Mouse (Mus musculus): ENCODE data around the gene Eme2. TPM values are rescaled to one million over a fixed set of nuclear protein-coding genes. Genes with fewer than 3 reads are reported as not detected.

The Eme2 gene
- polyA plus RNA-seq, 1 experiment = not detected

DNA sequence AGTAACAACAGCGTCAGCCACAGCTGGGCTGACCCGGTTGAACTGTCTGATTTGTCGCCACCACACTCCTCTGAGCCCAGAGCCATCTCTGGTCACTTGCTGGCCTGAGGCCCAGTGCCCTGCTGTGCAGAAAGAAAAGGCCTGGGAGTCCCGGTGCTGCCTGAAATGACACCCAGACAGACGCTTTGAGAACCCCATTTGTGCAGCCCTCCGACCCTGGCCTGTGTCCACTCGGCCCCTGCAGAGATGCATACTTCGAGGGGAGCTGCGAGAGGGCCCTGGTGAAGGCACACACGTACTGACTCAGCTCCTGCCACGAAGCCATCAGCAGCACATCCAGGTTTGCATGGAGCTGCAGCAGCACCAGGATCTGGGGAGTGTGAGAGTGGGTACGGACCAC is 2.1 kb downstream of the Eme2 start:
- Histone ChIP-seq H3K4me3 (ENCODE audit: insufficient read depth, low read depth, low read length) (no peak overlapping the region), H3K27ac (ENCODE audit: insufficient read depth, low read depth, low read length) (no peak overlapping the region), H3K4me1 (ENCODE audit: control insufficient read depth, insufficient read depth, low read length) (peaks cover 37% of the 10 kb centered on the region)
- WGBS = 63% methylated on average over 12 of the region's 12 CpGs
- TF ChIP-seq CTCF (IDR thresholded peaks at IDR 0.05; ENCODE audit: insufficient read depth, low read depth, low read length) (no peak), POLR2A (IDR thresholded peaks at IDR 0.05; ENCODE audit: insufficient read depth, low read depth, low read length) (no peak)

DNA sequence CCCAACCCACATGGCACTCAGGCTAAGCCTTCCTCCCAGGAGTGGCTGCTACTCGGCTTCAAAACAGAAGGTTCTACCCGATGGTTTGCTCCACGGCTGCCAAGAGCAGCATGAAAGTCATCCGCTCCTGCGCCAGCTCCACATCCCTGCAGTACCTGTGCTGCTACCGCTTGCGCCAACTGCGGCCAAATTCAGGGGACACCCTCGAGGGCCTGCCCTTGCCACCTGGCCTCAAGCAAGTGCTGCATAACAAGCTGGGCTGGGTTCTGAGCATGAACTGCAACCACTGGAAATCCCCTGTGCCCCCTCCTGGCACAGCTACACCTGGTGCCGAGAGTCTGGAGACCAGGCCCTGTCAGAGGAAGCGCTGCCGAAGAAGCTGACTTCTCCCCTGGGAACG is 3.6 kb downstream of the Eme2 start:
- Histone ChIP-seq H3K27ac (ENCODE audit: insufficient read depth, low read depth, low read length) (no peak overlapping the region), H3K4me3 (ENCODE audit: insufficient read depth, low read depth, low read length) (no peak overlapping the region), H3K4me1 (ENCODE audit: control insufficient read depth, insufficient read depth, low read length) (peaks cover 34% of the 10 kb centered on the region)
- WGBS = 81% methylated on average over 13 of the region's 13 CpGs
- TF ChIP-seq POLR2A (IDR thresholded peaks at IDR 0.05; ENCODE audit: insufficient read depth, low read depth, low read length) = no peak
- no peak for TF ChIP-seq CTCF (IDR thresholded peaks at IDR 0.05; ENCODE audit: insufficient read depth, low read depth, low read length)

GRCm38 (mm10) chr17:24890151-24891092 is 4.5 kb downstream of the Eme2 start:
- 84% methylated on average over 19 of the region's 19 CpGs for WGBS
- no peak overlapping the region for H3K4me3 ChIP-seq (ENCODE audit: insufficient read depth, low read depth, low read length)
- H3K27ac ChIP-seq (ENCODE audit: insufficient read depth, low read depth, low read length) = no peak overlapping the region
- TF ChIP-seq POLR2A (IDR thresholded peaks at IDR 0.05; ENCODE audit: insufficient read depth, low read depth, low read length) = no peak
- no peak for TF ChIP-seq CTCF (IDR thresholded peaks at IDR 0.05; ENCODE audit: insufficient read depth, low read depth, low read length)
- H3K4me1 ChIP-seq (ENCODE audit: control insufficient read depth, insufficient read depth, low read length) = peaks cover 30% of the 10 kb centered on the region

- WGBS = 84% methylated on average over 3 of the region's 3 CpGs
- no peak for TF ChIP-seq CTCF (IDR thresholded peaks at IDR 0.05; ENCODE audit: insufficient read depth, low read depth, low read length)
- TF ChIP-seq POLR2A (IDR thresholded peaks at IDR 0.05; ENCODE audit: insufficient read depth, low read depth, low read length) = no peak
- peaks cover 31% of the 10 kb centered on the region for H3K4me1 ChIP-seq (ENCODE audit: control insufficient read depth, insufficient read depth, low read length)
- no peak overlapping the region for H3K27ac ChIP-seq (ENCODE audit: insufficient read depth, low read depth, low read length)
- no peak overlapping the region for H3K4me3 ChIP-seq (ENCODE audit: insufficient read depth, low read depth, low read length)
Observed at GRCm38 (mm10) chr17:24888862-24889261, 6.0 kb downstream of the Eme2 start.

DNA sequence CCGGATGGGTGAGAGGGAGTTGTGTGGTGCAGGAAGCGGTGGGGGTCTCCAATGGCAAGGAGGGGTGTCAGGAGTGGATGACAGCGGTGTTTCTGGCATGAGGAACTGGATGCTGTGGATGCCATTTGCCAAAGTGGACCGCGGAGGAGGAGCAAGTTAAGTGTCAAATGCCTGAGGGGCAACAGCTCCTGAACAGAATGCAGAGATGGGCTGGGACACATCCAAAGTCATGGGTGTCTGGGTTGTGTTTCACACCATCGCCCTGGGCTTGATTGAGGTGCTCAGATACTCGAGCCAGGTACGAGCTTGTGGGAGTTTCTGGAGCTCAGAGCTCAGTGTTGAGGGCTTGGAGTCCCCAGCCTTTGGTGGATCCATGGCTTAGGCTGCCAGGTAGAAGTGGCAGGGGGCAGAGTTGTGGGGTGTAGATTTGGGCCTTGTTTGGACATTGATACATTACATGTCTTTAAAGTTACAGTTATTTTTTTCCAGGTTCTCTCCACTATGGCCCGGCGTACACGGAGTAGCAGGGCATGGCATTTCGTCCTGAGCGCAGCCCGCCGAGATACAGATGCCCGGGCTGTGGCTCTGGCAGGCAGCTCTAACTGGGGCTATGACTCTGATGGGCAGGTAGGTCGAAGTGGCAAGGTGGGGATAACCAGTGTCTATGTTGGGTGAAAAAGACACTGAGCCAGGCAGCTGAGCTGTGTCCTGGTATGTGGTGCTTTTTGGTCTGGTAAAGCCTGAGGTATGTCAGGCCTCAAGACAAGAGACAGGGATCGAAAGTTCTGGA is 7.4 kb downstream of the Eme2 start:
- 0 out of 2 replicates have a peak overlapping the region, but pooled peaks have one; percentile 41 for H3K27ac ChIP-seq (ENCODE audit: insufficient read depth, low read depth, low read length)
- peaks cover 21% of the 10 kb centered on the region for H3K4me1 ChIP-seq (ENCODE audit: control insufficient read depth, insufficient read depth, low read length)
- peak overlapping the region; percentile 92 for H3K4me3 ChIP-seq (ENCODE audit: insufficient read depth, low read depth, low read length)
- no peak for TF ChIP-seq POLR2A (IDR thresholded peaks at IDR 0.05; ENCODE audit: insufficient read depth, low read depth, low read length)
- TF ChIP-seq CTCF (IDR thresholded peaks at IDR 0.05; ENCODE audit: insufficient read depth, low read depth, low read length) = no peak
- WGBS = 58% methylated on average over 18 of the region's 18 CpGs

- Histone ChIP-seq H3K4me1 (ENCODE audit: control insufficient read depth, insufficient read depth, low read length) (peaks cover 19% of the 10 kb centered on the region), H3K27ac (ENCODE audit: insufficient read depth, low read depth, low read length) (peak overlapping the region; percentile 41), H3K4me3 (ENCODE audit: insufficient read depth, low read depth, low read length) (peak overlapping the region; percentile 92)
- no peak for TF ChIP-seq CTCF (IDR thresholded peaks at IDR 0.05; ENCODE audit: insufficient read depth, low read depth, low read length)
- 0 out of 2 replicates have a peak, but pooled peaks have one; percentile 23 for TF ChIP-seq POLR2A (IDR thresholded peaks at IDR 0.05; ENCODE audit: insufficient read depth, low read depth, low read length)
- 0% methylated on average over 18 of the region's 18 CpGs for WGBS
Observed at GRCm38 (mm10) chr17:24886932-24887271, 8.0 kb downstream of the Eme2 start.

- Histone ChIP-seq H3K27ac (ENCODE audit: insufficient read depth, low read depth, low read length) (peak within 1 kb of the TSS; percentile 41), H3K4me1 (ENCODE audit: control insufficient read depth, insufficient read depth, low read length) (peaks cover 19% of the 10 kb centered on the region), H3K4me3 (ENCODE audit: insufficient read depth, low read depth, low read length) (peak within 1 kb of the TSS; percentile 92)
- no peak for TF ChIP-seq CTCF (IDR thresholded peaks at IDR 0.05; ENCODE audit: insufficient read depth, low read depth, low read length)
- TF ChIP-seq POLR2A (IDR thresholded peaks at IDR 0.05; ENCODE audit: insufficient read depth, low read depth, low read length) = peak; percentile 77
- under 1% methylated on average over 69 of the region's 69 CpGs for WGBS
Observed at GRCm38 (mm10) chr17:24886134-24886931, 8.6 kb downstream of the Eme2 start, which contains the start of the genes Nubp2 and Spsb3. TSS of gene Nubp2 (minus strand) at chr17:24886349. TSS of gene Spsb3 (plus strand) at chr17:24886643.

DNA sequence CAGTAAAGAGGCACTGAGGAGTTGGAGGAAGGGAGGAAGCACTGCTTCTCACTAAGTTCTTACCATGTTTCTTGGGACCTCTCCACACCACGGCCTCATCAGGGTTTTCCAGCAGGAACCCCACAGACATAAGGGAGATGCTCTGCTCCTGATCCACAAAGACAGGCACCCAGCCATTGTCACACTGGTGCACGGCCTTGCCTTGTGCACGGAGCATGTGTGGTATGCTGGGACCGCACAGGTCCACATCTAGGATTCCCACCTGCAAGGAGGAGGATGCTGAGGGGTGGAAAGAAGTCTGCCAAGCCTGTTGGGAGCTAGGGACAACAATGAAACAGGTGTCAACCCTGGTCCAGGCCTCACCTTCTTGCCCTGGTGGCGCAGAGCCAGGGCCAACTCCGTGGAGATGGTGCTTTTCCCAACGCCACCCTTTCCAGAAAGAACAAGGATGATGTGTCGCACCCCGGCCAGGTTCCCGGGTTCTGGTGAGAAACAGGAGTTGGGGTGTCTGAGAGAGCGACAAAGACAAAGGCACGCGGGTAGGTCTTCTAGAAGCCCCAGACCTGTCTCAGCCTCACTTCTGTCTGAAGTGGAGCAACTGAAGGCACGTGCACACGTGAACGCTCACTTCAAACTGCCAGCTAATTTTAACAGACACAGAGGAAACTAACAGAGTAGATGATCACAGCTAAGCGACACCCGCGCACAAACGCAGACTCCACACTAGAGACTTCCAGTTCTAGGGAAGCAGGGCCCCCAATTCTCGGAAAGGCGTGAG is 9.3 kb downstream of the Eme2 start:
- WGBS = 24% methylated on average over 22 of the region's 22 CpGs
- TF ChIP-seq CTCF (IDR thresholded peaks at IDR 0.05; ENCODE audit: insufficient read depth, low read depth, low read length) = no peak
- TF ChIP-seq POLR2A (IDR thresholded peaks at IDR 0.05; ENCODE audit: insufficient read depth, low read depth, low read length) = no peak
- H3K27ac ChIP-seq (ENCODE audit: insufficient read depth, low read depth, low read length) = no peak overlapping the region
- H3K4me1 ChIP-seq (ENCODE audit: control insufficient read depth, insufficient read depth, low read length) = peaks cover 19% of the 10 kb centered on the region
- H3K4me3 ChIP-seq (ENCODE audit: insufficient read depth, low read depth, low read length) = peak overlapping the region; percentile 69

Measured in olfactory bulb, adult 2 months (tissue).